Mouse (Mus musculus): ENCODE results near the gene Pithd1. TPM values are rescaled to one million over a fixed set of nuclear protein-coding genes. Genes with fewer than 3 reads are reported as not detected.
A peak's percentile ranks its signal among the peaks of the same experiment; 100 is the strongest.

Pithd1 gene
- polyA plus RNA-seq, 1 experiment = 56.1 TPM

GRCm38 (mm10) chr4:135967086-135967760 is 19.8 kb downstream of the Pithd1 start:
- Histone ChIP-seq H3K4me1 (ENCODE audit: control insufficient read depth, insufficient read depth, low read length) (peaks cover 16% of the 10 kb centered on the region), H3K4me3 (ENCODE audit: control insufficient read depth, low read depth, low read length) (no peak overlapping the region)

DNA sequence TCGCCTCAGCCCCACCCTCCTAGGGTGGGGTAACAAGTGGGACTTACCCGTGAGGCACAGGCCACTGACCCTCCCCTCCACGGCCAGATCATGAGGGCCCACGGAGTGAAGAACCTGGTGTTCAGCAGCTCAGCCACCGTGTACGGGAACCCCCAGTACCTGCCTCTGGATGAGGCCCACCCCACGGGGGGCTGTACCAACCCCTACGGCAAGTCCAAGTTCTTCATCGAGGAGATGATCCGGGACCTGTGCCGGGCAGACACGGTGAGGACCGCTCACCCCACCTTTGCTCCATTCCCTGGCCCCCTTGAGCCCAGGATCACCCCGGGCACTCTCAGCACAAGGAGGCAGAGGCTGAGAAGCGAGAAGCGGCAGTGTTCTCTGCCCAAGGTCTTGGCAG is 20.8 kb downstream of the Pithd1 start:
- peaks cover 9% of the 10 kb centered on the region for H3K4me1 ChIP-seq (ENCODE audit: control insufficient read depth, insufficient read depth, low read length)
- no peak overlapping the region for H3K4me3 ChIP-seq (ENCODE audit: control insufficient read depth, low read depth, low read length)
- no peaks in the 10 kb centered on the region for H3K27me3 ChIP-seq (ENCODE audit: control insufficient read depth, insufficient read depth, low read length)
- no peaks in the 10 kb centered on the region for H3K36me3 ChIP-seq (ENCODE audit: control insufficient read depth, insufficient read depth, low read length)
- TF ChIP-seq CTCF (IDR thresholded peaks at IDR 0.05; ENCODE audit: control insufficient read depth, insufficient read depth, insufficient replicate concordance, low read depth, low read length) = no peak
- no peak for TF ChIP-seq POLR2A (IDR thresholded peaks at IDR 0.05; ENCODE audit: control insufficient read depth, low read depth, low read length)
- no peak overlapping the region for H3K27ac ChIP-seq (ENCODE audit: control insufficient read depth, insufficient read depth, low read depth, low read length)

More at GRCm38 (mm10) chr4:135967086-135967760, 19.8 kb downstream of the Pithd1 start:
- Histone ChIP-seq H3K27ac (ENCODE audit: control insufficient read depth, insufficient read depth, low read depth, low read length) (no peak overlapping the region), H3K36me3 (ENCODE audit: control insufficient read depth, insufficient read depth, low read length) (no peaks in the 10 kb centered on the region), H3K27me3 (ENCODE audit: control insufficient read depth, insufficient read depth, low read length) (no peaks in the 10 kb centered on the region)
- TF ChIP-seq POLR2A (IDR thresholded peaks at IDR 0.05; ENCODE audit: control insufficient read depth, low read depth, low read length) (no peak), CTCF (IDR thresholded peaks at IDR 0.05; ENCODE audit: control insufficient read depth, insufficient read depth, insufficient replicate concordance, low read depth, low read length) (no peak)

- Histone ChIP-seq H3K4me1 (ENCODE audit: control insufficient read depth, insufficient read depth, low read length) (peaks cover 9% of the 10 kb centered on the region), H3K36me3 (ENCODE audit: control insufficient read depth, insufficient read depth, low read length) (no peaks in the 10 kb centered on the region), H3K27me3 (ENCODE audit: control insufficient read depth, insufficient read depth, low read length) (no peaks in the 10 kb centered on the region), H3K4me3 (ENCODE audit: control insufficient read depth, low read depth, low read length) (no peak overlapping the region), H3K27ac (ENCODE audit: control insufficient read depth, insufficient read depth, low read depth, low read length) (no peak overlapping the region)
- TF ChIP-seq POLR2A (IDR thresholded peaks at IDR 0.05; ENCODE audit: control insufficient read depth, low read depth, low read length) (no peak), CTCF (IDR thresholded peaks at IDR 0.05; ENCODE audit: control insufficient read depth, insufficient read depth, insufficient replicate concordance, low read depth, low read length) (no peak)
These were observed 22.0 kb downstream of the Pithd1 start for GRCm38 (mm10) chr4:135965113-135965512.

DNA sequence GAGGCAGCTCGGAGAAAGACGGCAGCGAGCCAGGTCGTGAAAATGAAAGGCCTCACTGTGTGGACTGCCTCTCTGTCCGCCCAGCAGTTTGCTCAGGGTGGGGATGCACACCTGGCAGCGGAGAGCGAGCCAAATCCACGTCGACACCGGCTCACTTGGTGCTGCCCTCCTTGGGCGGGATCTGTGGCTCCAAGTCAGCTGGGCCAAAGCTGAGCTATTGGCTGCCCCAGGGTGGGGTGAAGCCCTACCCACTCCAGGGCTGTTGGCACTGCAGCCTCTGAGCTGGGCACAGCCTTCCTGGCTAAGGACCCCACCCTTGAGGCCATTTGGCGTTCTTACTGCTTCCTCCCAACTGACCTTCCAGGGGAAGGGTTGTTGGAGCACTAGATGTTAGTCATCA is 22.6 kb downstream of the Pithd1 start:
- Histone ChIP-seq H3K27me3 (ENCODE audit: control insufficient read depth, insufficient read depth, low read length) (no peaks in the 10 kb centered on the region), H3K36me3 (ENCODE audit: control insufficient read depth, insufficient read depth, low read length) (no peaks in the 10 kb centered on the region), H3K4me3 (ENCODE audit: control insufficient read depth, low read depth, low read length) (peak overlapping the region; percentile 86), H3K4me1 (ENCODE audit: control insufficient read depth, insufficient read depth, low read length) (peaks cover 9% of the 10 kb centered on the region), H3K27ac (ENCODE audit: control insufficient read depth, insufficient read depth, low read depth, low read length) (no peak overlapping the region)
- TF ChIP-seq POLR2A (IDR thresholded peaks at IDR 0.05; ENCODE audit: control insufficient read depth, low read depth, low read length) (0 out of 2 replicates have a peak, but pooled peaks have one; percentile 10), CTCF (IDR thresholded peaks at IDR 0.05; ENCODE audit: control insufficient read depth, insufficient read depth, insufficient replicate concordance, low read depth, low read length) (no peak)

DNA sequence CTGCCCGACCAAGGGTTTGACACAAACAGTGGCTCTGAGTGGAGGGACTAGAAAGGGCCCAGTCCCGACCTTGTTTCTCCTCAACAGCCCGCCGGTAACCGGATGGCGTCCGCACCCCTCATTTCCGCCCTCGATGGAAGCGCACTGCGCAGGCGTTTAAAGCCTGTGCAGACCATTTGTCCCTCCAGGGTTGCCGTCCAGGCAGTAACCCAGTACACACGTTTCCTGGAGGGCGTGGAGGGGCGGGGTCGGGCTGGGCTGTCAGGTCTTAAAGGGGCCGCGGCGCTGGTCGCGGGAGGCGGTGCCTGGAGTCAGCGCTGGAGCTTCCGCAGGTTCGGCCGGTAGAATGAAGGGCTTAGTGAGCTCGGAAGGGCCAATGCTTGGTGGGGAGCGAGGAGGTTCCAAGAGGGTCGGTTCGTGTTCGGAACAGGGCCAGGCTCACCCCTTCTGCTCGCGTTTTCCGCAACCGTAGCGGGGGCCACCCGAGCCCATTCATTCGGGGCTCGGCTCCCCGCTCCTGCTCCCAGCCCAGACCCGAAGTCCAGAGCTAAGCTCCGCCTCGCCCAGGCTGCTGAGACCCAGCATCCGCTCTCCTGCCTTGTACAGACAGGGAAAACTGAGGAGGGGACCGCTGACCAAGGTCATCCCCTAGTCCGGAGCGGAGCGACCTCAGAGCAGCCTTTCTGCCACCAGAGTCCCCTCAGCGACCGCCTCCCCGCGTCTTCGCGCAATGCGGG is 23.4 kb downstream of the Pithd1 start, which contains the start of gene Gale:
Gale (plus strand) TSS at position 271 of the 737 bp plus-strand sequence.
- Histone ChIP-seq H3K36me3 (ENCODE audit: control insufficient read depth, insufficient read depth, low read length) (no peaks in the 10 kb centered on the region), H3K4me1 (ENCODE audit: control insufficient read depth, insufficient read depth, low read length) (peaks cover 9% of the 10 kb centered on the region), H3K4me3 (ENCODE audit: control insufficient read depth, low read depth, low read length) (peak within 1 kb of the TSS; percentile 86), H3K27ac (ENCODE audit: control insufficient read depth, insufficient read depth, low read depth, low read length) (peak within 1 kb of the TSS; percentile 80), H3K27me3 (ENCODE audit: control insufficient read depth, insufficient read depth, low read length) (no peaks in the 10 kb centered on the region)
- TF ChIP-seq CTCF (IDR thresholded peaks at IDR 0.05; ENCODE audit: control insufficient read depth, insufficient read depth, insufficient replicate concordance, low read depth, low read length) = no peak
- TF ChIP-seq POLR2A (IDR thresholded peaks at IDR 0.05; ENCODE audit: control insufficient read depth, low read depth, low read length) = peak; percentile 92

- Histone ChIP-seq H3K27ac (ENCODE audit: control insufficient read depth, insufficient read depth, low read depth, low read length) (peak overlapping the region; percentile 80), H3K4me1 (ENCODE audit: control insufficient read depth, insufficient read depth, low read length) (peaks cover 9% of the 10 kb centered on the region), H3K36me3 (ENCODE audit: control insufficient read depth, insufficient read depth, low read length) (no peaks in the 10 kb centered on the region), H3K27me3 (ENCODE audit: control insufficient read depth, insufficient read depth, low read length) (no peaks in the 10 kb centered on the region), H3K4me3 (ENCODE audit: control insufficient read depth, low read depth, low read length) (peak overlapping the region; percentile 86)
- no peak for TF ChIP-seq POLR2A (IDR thresholded peaks at IDR 0.05; ENCODE audit: control insufficient read depth, low read depth, low read length)
- TF ChIP-seq CTCF (IDR thresholded peaks at IDR 0.05; ENCODE audit: control insufficient read depth, insufficient read depth, insufficient replicate concordance, low read depth, low read length) = no peak
These were observed 24.1 kb downstream of the Pithd1 start for GRCm38 (mm10) chr4:135962946-135963345.

- H3K4me3 ChIP-seq (ENCODE audit: control insufficient read depth, low read depth, low read length) = no peak overlapping the region
- H3K36me3 ChIP-seq (ENCODE audit: control insufficient read depth, insufficient read depth, low read length) = no peaks in the 10 kb centered on the region
These were observed 24.9 kb downstream of the Pithd1 start for GRCm38 (mm10) chr4:135962198-135962597.

More at GRCm38 (mm10) chr4:135962198-135962597, 24.9 kb downstream of the Pithd1 start:
- TF ChIP-seq POLR2A (IDR thresholded peaks at IDR 0.05; ENCODE audit: control insufficient read depth, low read depth, low read length) (no peak), CTCF (IDR thresholded peaks at IDR 0.05; ENCODE audit: control insufficient read depth, insufficient read depth, insufficient replicate concordance, low read depth, low read length) (no peak)
- H3K27me3 ChIP-seq (ENCODE audit: control insufficient read depth, insufficient read depth, low read length) = no peaks in the 10 kb centered on the region
- H3K4me1 ChIP-seq (ENCODE audit: control insufficient read depth, insufficient read depth, low read length) = peaks cover 9% of the 10 kb centered on the region
- H3K27ac ChIP-seq (ENCODE audit: control insufficient read depth, insufficient read depth, low read depth, low read length) = no peak overlapping the region
